Mouse (Mus musculus) left cerebral cortex, postnatal 14 days (tissue): ENCODE results near the gene Fxyd6. TPM values are rescaled to one million over a fixed set of nuclear protein-coding genes. Genes with fewer than 3 reads are reported as not detected.

Experiments
- DNase-seq, 2 experiments: peaks; one replicate each; pipeline ENCODE4 v3.0.0; 2021 to 2022; ENCODE audit warnings: low spot score in 2 of 2, mixed read lengths in 1 of 2
- intact Hi-C: fragments of 180-260 bp; cut with DNase I; formaldehyde crosslinking; loops from one replicate; pipeline ENCODE4 v1.15.1; 2025
- total RNA-seq, 2 experiments: library from RNA; stranded (reverse); gene quantifications; 2 replicates each; pipeline ENCODE4 v1.2.3; 2021

Gene Fxyd6
- total RNA-seq, 2 experiments from 2014 or later: 158 to 184 TPM

GRCm38 (mm10) chr9:45406808-45407207 lies 36.8 kb downstream of the Fxyd6 start:
- intact Hi-C loops: loop anchor here (5.0 kb wide), 2 partner anchors 105 to 185 kb away; no protein-coding TSS in a partner anchor
- DNase-seq: no peak

GRCm38 (mm10) chr9:45407706-45408675 lies 38.0 kb downstream of the Fxyd6 start:
- DNase-seq: peak; percentile 80 to 84
- intact Hi-C loops: loop anchor here (5.0 kb wide), 2 partner anchors 106 to 186 kb away; no protein-coding TSS in a partner anchor

GRCm38 (mm10) chr9:45410193-45410592 lies 40.2 kb downstream of the Fxyd6 start:
- intact Hi-C loops: loop anchor here (10.0 kb wide), 1 partner anchor 415 kb away; the partner anchor contains the start of gene Cep164
- no peak for DNase-seq

- intact Hi-C loops: loop anchor here (10.0 kb wide), 1 partner anchor 414 kb away; the partner anchor contains the start of gene Cep164
- DNase-seq: peak; percentile 45 to 48
Observed at GRCm38 (mm10) chr9:45410614-45411013, 40.6 kb downstream of the Fxyd6 start.

- intact Hi-C loops: loop anchor here (10.0 kb wide), 1 partner anchor 414 kb away; the partner anchor contains the start of gene Cep164
- DNase-seq: no peak
Observed at GRCm38 (mm10) chr9:45411111-45411510, 41.1 kb downstream of the Fxyd6 start.

GRCm38 (mm10) chr9:45411803-45412202 lies 41.8 kb downstream of the Fxyd6 start:
- intact Hi-C loops: loop anchor here (2.0 to 10.0 kb wide), 2 partner anchors 343 to 413 kb away; partner anchors contain the start of gene Cep164

GRCm38 (mm10) chr9:45412287-45412686 lies 42.3 kb downstream of the Fxyd6 start:
- intact Hi-C loops: loop anchor here (2.0 to 10.0 kb wide), 2 partner anchors 343 to 413 kb away; partner anchors contain the start of gene Cep164
- DNase-seq: peak; percentile 92 to 94

More at GRCm38 (mm10) chr9:45411803-45412202, 41.8 kb downstream of the Fxyd6 start:
- peak; percentile 73 to 75 for DNase-seq

- intact Hi-C loops: loop anchor here (2.0 to 10.0 kb wide), 2 partner anchors 342 to 412 kb away; partner anchors contain the start of gene Cep164
- no peak for DNase-seq
Observed at GRCm38 (mm10) chr9:45412700-45413477, 42.9 kb downstream of the Fxyd6 start.

- intact Hi-C loops: loop anchor here (2.0 to 10.0 kb wide), 2 partner anchors 341 to 411 kb away; partner anchors contain the start of gene Cep164
- peak; percentile 38 to 54 for DNase-seq
Observed at GRCm38 (mm10) chr9:45413478-45414140, 43.6 kb downstream of the Fxyd6 start.

GRCm38 (mm10) chr9:45415912-45416311 lies 45.9 kb downstream of the Fxyd6 start:
- DNase-seq: peak; percentile 84 to 86
- intact Hi-C loops: loop anchor here (10.0 kb wide), 1 partner anchor 409 kb away; the partner anchor contains the start of gene Cep164

GRCm38 (mm10) chr9:45417245-45417644 lies 47.3 kb downstream of the Fxyd6 start:
- intact Hi-C loops: loop anchor here (10.0 kb wide), 1 partner anchor 408 kb away; the partner anchor contains the start of gene Cep164
- peak; percentile 61 for DNase-seq

GRCm38 (mm10) chr9:45418252-45418651 lies 48.3 kb downstream of the Fxyd6 start:
- intact Hi-C loops: loop anchor here (10.0 kb wide), 1 partner anchor 407 kb away; the partner anchor contains the start of gene Cep164
- DNase-seq: no peak

- intact Hi-C loops: no loop called here
- DNase-seq: peak; percentile 47 to 74
Observed at GRCm38 (mm10) chr9:45421209-45421608, 51.2 kb downstream of the Fxyd6 start.

GRCm38 (mm10) chr9:45422761-45423298 lies 52.8 kb downstream of the Fxyd6 start:
- intact Hi-C loops: no loop called here
- no peak for DNase-seq

GRCm38 (mm10) chr9:45426456-45426855 lies 56.5 kb downstream of the Fxyd6 start, which contains the start of gene Dscaml1:
Gene Dscaml1, plus strand, starts transcription at chr9:45426628.
- DNase-seq: no peak
- intact Hi-C loops: no loop called here

- intact Hi-C loops: no loop called here
- no peak for DNase-seq
Observed at GRCm38 (mm10) chr9:45429392-45429791, 59.4 kb downstream of the Fxyd6 start.

GRCm38 (mm10) chr9:45429951-45430697 lies 60.1 kb downstream of the Fxyd6 start:
- peak; percentile 42 to 71 for DNase-seq
- intact Hi-C loops: loop anchor here (5.0 to 10.0 kb wide), 2 partner anchors 42 to 165 kb away; no protein-coding TSS in a partner anchor

- no peak for DNase-seq
- intact Hi-C loops: loop anchor here (5.0 to 10.0 kb wide), 2 partner anchors 42 to 164 kb away; no protein-coding TSS in a partner anchor
Observed at GRCm38 (mm10) chr9:45430698-45430959, 60.6 kb downstream of the Fxyd6 start.
